Mouse (Mus musculus): ENCODE results near the gene Agrn.

Agrn gene

DNA sequence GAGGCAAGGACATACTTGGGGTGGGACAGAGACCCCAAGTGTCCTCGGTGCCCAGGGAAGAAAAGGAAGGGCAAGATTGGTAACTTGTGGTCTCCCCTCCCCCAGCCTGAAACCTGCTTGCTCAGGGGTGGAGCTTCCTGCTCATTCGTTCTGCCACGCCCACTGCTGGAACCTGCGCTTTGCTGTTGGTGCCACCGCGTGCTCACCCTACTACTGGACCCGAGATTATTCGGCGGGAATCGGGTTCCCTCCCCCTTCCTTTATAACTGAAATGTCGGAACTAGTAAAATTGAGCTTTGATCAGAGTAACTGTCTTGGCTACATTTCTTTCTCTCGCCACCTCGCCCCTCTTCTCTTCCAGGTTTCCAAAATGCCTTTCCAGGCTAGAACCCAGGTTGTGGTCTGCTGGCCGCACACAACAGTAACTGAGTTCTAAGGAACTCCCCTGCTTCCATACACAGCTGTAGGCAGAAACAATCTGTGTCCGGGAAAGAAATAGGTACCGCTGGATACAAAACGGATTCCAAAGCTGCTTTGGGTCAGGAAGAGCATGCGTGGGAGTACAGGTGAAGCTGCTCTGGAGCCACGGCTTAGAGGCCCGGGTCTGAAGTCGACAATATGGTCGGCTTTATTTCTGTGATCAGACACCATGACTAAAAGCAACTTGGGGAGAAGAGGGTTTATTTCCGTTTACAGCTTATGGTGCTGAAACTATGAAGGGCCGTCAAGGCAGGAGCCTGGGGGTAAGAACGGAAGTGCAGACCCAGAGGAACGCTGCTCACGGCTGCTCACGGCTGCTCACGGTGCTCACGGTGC, 60.8 kb downstream of the Agrn start:
- no peak for DNase-seq

DNA sequence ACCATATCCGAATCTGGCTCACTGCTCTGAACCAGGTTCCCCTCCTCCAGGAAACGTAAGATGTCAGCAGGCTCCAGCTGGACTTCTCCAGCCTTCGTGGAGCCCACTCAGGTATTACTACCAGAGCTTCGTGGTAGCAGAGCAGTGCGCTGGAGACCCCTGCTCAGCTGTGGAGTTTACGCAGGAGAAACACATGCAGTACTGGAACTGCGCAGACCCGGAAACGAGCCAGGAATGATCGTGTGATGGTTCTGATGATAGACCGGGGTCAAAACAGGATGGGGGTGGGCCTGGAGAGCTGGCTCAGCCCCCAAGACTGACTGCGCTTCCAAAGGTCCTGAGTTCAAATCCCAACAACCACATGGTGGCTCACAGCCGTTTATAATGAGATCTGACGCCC, 61.5 kb downstream of the Agrn start:
- DNase-seq, result no peak

DNA sequence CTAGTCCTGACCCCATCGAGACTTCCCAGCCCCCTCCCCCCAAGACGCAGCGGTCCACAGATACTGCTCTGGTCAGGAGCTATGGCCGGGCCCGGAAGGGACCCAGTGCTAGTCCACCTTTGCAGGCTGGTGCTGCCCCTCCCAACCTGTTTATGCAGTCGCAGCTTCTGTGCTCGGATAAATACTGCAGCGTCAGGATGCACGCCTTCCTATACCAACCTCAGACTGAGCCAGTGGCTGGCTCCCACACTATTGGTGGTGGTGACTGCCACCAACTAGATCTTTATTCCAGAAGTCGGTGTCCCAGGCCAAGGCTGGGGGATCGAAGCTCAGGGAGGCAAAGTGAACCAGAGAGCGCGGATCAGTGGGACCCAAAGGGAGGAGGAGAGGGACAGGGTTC, 62.2 kb downstream of the Agrn start:
- no peak for DNase-seq

DNA sequence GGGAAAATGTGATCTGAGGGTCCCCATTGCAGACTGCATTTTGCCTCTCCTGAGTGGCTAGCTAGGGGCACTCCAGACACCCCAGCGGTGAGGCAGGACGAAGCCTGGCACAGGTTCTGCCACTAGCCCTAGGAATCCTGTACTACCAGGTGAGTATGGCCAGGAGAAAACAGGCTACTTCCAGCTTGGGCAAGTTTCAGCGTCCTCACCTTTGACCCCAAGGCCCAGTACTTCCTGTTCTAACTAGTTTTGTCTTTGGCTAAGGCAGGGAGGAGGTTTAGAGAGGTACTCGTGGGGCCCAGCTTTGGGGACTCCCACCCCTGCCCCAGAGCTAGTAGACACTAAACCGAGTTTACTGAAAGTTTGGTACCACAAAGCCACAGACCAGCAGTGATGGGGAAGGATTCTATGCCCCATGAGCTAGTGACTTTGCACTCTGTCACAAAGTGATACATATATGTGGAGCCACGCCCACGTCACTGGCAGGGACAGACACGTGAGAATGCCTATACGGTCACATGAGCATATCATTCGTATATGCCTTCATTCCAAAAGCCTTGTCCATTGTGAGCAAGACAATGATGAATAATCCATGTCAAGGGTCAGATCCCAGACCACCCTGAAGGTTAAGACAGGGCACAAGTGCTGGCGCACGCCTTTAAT, 63.2 kb downstream of the Agrn start:
- no peak for DNase-seq

DNA sequence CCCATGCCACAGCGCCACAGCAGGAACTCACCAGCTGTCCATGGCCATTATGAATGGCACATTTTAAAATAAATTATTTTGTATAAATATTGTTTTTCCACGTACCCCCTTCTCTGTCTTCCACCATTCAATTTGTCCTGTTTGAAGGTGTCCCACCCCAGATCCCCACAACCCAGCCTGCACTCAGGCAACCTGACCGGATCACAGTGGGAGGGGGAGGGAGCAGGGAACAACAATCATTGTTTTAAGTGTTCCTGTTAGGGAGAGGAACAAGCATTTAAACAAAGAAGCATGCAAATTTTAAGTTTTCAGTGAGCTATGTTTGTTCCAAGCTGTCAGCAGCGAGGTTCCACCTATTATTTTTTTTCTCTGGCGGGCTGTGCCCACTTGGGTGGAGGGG, 64.0 kb downstream of the Agrn start:
- DNase-seq, result no peak

DNA sequence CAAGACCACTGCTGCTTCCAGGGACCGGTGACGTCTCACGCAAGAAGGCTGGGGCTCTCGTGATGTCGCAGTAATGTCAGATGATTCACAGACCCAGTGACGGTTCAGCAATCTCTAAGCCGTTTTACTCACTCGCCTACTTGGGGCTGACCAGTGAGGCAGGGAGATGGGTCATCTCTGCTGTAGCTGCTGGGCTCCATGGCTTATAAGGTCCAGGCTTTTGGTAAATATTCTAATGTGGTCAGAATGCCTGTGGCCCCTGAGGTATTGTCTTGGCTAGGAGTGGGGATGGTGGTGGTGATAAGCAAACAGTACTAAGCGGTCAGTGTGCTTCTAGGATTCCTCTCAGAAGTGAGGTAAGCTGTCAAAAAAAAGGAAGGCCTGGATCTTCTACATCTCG, 66.3 kb downstream of the Agrn start:
- DNase-seq, result no peak

DNA sequence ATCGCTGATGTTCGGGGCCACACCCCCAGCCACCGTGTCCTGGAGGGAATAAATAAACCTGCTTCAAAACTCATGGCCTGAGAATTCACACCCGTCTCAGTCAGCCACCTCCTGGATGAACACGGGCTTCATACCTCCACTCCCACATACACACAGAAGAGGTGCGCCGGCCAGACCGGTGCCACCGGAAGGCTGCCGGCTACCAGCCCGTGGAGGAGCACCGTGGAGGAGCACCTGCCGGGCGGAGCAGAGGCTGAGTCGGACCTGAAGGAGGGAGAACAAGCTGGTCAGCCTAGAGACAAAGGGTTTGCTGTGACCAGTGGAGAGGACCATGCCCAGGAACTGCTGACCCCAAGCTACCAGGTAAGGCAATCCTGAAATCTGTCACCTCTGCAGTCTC, 66.9 kb downstream of the Agrn start, which contains the start of gene Rnf223:
Gene Rnf223, plus strand, starts transcription at position 78 of the 400 bp plus-strand sequence.
- no peak for DNase-seq

DNA sequence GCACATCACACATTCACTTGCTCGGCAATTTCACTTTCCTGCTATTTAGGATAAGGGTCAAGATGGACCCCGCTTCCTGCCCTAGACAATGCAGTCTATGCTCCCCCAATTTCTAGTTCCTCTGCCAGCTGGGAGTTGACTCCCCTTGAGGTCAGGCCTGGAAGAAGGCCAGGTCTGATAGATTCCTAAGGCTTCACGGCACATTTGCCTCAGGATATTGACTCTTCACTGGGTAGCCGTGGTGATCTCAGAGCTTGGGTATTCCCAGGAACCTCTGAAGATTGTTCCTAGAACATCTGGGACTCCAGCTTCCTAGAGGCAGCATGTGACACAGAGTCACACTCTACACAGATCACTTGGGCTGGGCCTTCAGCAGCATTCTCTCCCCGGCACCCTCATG, 68.5 kb downstream of the Agrn start:
- no peak for DNase-seq

DNA sequence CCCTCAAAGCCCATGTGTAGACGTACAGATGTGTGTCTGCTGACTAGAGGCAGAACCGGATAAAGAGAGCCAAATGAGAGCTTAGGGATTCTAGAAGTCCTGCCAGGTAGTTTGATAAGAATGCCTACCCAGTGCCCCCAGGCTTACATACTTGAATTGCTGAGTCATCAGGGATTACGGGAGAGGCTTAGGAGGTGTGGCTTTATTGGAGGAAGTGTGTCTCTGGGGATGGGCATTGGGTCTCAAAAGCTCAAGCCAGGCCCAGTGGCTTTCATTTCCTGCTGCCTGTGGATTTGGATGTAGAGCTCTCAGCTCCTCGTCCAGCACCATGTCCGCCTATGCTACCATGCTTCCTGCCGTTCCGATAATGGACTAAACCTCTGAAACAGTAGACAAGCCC, 70.4 kb downstream of the Agrn start:
- DNase-seq, result no peak

DNA sequence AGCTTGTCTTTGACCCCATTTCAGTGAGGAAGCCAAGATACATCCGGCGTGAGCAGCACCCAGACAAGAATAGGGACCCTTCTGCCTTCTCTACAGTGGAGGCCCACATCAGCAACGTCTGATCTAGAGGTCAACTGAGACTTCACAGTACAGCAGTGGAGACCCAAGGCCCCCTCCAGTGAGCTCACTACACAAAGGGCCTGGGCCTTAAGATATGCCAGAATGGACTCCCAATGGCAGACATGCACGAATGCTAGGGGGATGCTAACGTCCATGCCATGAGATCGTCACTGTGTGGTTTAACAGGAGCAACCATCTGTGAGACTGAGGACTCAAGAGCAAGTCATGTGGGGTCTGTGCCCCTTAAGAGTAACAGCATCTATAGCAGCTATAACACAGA, 71.9 kb downstream of the Agrn start:
- no peak for DNase-seq

DNA sequence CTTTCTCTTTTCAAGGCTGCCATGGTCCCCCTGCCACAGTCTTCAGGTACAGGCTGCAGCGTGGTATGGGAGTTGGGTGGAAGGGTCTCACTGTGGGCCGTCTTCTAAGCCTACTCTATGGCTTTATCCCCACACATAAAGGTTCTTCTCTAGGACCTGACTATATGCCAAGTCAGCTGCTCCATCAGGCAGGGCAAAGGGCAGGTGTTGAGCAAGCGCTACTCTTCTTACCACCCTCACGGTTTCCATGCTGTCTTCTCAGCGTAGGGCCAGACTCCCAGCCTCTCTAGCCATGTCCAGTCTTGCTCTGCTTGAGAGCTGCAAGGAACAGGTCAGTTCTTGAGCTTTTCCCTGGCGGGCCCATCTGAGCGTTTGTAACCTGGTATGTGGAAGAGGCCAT, 73.2 kb downstream of the Agrn start:
- no peak for DNase-seq
